Mouse (Mus musculus): Measurements from ENCODE around the gene Dek. TPM values are rescaled to one million over a fixed set of nuclear protein-coding genes. Genes with fewer than 3 reads are reported as not detected.

Gene Dek
- polyA plus RNA-seq, 1 experiment from 2014 or later, result 253 TPM

DNA sequence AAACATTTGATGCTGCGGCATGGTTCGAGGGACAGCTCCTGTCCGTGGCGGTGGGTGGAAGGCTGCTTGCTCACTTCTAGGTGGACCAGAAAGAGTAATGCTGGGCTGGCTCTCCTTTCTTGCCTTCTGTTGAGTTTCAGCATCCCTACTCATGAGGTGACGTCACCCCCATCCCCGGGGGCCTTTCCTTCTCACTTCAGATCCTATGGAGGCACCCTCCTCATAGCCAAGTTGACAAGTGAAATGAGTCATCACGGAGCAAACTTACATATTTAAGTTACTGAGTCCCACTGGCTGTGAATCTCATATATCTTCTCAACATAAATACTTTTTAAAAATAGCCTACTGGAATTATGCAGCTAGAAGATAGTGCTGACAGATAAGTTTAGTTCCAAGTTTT lies 28.8 kb upstream of the Dek start:
- 89% methylated on average over 7 of the region's 7 CpGs for WGBS
- H3K4me1 ChIP-seq, result no peaks in the 10 kb centered on the region
- no peaks in the 10 kb centered on the region for H3K9me3 ChIP-seq (replicated peaks)
- no peak for ATAC-seq (ENCODE audit: insufficient number of reproducible peaks, low FRiP score, low TSS enrichment, low read depth)
- no peak overlapping the region for H3K4me2 ChIP-seq (replicated peaks)
- no peak overlapping the region for H3K4me3 ChIP-seq (replicated peaks)
- no peaks in the 10 kb centered on the region for H3K27me3 ChIP-seq
- H3K27ac ChIP-seq (replicated peaks), result no peak overlapping the region
- no peaks in the 10 kb centered on the region for H3K36me3 ChIP-seq
- H3K9ac ChIP-seq, result no peak overlapping the region

DNA sequence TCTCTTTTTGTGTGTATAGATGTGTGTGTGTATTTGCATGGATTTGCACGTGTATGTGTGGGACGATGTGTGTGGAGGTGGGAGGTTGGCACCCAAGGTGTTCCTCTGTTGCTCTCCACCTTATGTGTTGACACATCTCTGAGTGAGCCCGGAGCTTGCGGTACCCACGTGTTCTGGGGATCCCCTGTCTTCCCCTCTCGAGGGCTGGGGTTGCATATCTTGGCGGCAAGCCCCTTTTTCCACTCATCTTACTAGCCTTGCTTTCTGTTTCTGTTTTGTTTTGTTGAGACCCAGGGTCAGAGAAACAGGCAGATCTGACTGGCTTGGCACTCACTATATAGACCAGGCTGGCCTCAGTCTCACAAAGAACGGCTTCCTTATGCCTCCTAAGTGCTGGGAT lies 27.1 kb upstream of the Dek start:
- H3K9me3 ChIP-seq (replicated peaks), result no peaks in the 10 kb centered on the region
- H3K27ac ChIP-seq (replicated peaks), result no peak overlapping the region
- no peak overlapping the region for H3K4me3 ChIP-seq (replicated peaks)
- no peaks in the 10 kb centered on the region for H3K4me1 ChIP-seq
- H3K27me3 ChIP-seq, result no peaks in the 10 kb centered on the region
- ATAC-seq (ENCODE audit: insufficient number of reproducible peaks, low FRiP score, low TSS enrichment, low read depth), result no peak
- H3K9ac ChIP-seq, result no peak overlapping the region
- no peaks in the 10 kb centered on the region for H3K36me3 ChIP-seq
- H3K4me2 ChIP-seq (replicated peaks), result no peak overlapping the region
- WGBS, result 85% methylated on average over 8 of the region's 8 CpGs

DNA sequence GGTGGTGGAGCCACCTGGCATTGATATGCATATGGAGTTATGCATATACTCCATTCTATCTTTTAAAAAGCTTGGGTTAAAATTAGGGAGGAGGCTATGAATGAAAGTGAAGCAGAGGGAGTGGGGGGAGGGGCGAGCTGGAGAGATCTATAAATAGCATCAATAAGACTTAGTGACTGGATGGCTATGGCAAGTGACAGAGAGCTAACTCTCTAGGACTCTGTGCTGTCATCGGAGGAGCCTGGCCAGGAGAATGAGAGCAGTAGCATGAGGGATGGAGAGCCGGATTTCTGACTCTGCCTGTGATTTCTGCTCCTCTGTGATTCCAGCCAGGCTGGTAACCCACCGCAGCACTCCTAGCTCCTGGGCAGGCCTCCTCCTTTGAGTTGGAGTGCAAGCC lies 23.1 kb upstream of the Dek start:
- no peaks in the 10 kb centered on the region for H3K9me3 ChIP-seq (replicated peaks)
- ATAC-seq (ENCODE audit: insufficient number of reproducible peaks, low FRiP score, low TSS enrichment, low read depth), result no peak
- no peak overlapping the region for H3K4me2 ChIP-seq (replicated peaks)
- no peaks in the 10 kb centered on the region for H3K27me3 ChIP-seq
- WGBS, result 51% methylated on average over 4 of the region's 4 CpGs
- H3K36me3 ChIP-seq, result no peaks in the 10 kb centered on the region
- no peak overlapping the region for H3K27ac ChIP-seq (replicated peaks)
- no peak overlapping the region for H3K9ac ChIP-seq
- H3K4me1 ChIP-seq, result peaks cover 10% of the 10 kb centered on the region
- H3K4me3 ChIP-seq (replicated peaks), result no peak overlapping the region

DNA sequence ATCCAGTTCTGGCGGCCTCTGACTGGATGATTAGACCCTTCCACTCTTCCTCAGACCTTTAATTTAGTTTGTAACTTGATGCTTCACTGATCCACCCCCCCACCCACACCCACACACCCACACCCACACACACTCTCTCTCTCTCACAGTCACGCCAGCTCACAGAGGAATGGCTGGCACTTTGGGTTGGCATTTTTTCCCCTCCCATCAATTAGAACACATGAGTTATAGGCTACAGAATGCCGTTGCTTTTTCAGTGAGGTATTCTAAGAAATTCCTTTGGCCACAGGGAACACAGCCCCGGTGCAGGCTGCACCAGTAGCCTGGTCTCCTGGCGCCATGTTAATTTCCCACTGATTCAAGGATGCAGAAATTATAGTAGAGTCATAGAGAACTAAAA lies 19.6 kb upstream of the Dek start:
- Histone ChIP-seq H3K9ac (no peak overlapping the region), H3K4me3 (replicated peaks) (no peak overlapping the region), H3K27me3 (peaks cover 9% of the 10 kb centered on the region; the same call in 1 of the 2 replicates), H3K27ac (replicated peaks) (no peak overlapping the region), H3K36me3 (no peaks in the 10 kb centered on the region), H3K4me1 (peaks cover 25% of the 10 kb centered on the region), H3K9me3 (replicated peaks) (no peaks in the 10 kb centered on the region), H3K4me2 (replicated peaks) (no peak overlapping the region)
- peak; percentile 67 for ATAC-seq (ENCODE audit: insufficient number of reproducible peaks, low FRiP score, low TSS enrichment, low read depth)
- 38% methylated on average over 5 of the region's 5 CpGs for WGBS

DNA sequence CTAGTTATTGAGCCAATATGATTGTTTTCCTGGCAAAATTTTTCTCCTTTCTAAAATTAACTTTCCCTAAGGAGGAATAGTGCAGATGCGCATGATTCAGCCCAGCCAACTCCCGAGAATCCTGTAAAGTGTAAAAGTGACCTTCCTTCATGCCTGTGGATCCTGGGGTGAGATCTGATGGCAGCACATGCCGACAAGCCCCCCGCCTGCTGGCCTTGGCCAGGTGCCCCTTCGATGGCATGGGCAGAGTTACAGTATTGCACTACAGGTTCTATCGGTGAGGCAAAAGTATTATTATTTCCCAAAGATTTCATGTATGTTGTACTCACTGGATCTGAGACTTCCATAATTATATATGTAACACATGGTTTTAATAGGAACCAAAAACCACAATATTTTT lies 19.0 kb upstream of the Dek start:
- H3K27me3 ChIP-seq, result peaks cover 9% of the 10 kb centered on the region; the same call in 1 of the 2 replicates
- 0 out of 2 replicates have a peak overlapping the region, but pooled peaks have one; percentile 21 for H3K4me2 ChIP-seq (replicated peaks)
- H3K36me3 ChIP-seq, result no peaks in the 10 kb centered on the region
- no peaks in the 10 kb centered on the region for H3K9me3 ChIP-seq (replicated peaks)
- no peak overlapping the region for H3K4me3 ChIP-seq (replicated peaks)
- 34% methylated on average over 6 of the region's 6 CpGs for WGBS
- peak overlapping the region; percentile 63; the same call in 1 of the 2 replicates for H3K27ac ChIP-seq (replicated peaks)
- H3K9ac ChIP-seq, result no peak overlapping the region
- ATAC-seq (ENCODE audit: insufficient number of reproducible peaks, low FRiP score, low TSS enrichment, low read depth), result no peak
- peaks cover 25% of the 10 kb centered on the region for H3K4me1 ChIP-seq

DNA sequence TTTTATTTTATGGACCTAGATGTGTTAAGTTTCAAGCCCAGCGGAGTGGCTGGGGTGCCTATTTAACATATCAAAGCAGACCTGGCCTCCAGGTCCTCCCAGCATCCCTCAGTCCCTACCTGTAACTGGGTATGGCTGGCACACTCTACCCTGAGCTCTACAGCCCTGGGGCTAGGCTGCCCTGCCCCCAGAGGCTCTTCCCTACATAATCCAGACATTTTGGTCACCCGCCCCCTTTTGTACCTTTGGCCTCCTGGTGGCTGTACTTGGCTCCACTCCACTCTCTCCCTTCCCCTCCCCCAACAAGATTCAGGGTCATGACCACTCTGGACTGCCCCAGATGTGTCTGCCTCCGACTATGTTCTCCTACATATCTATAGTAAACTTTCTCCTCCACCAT lies 18.4 kb upstream of the Dek start:
- H3K4me3 ChIP-seq (replicated peaks), result no peak overlapping the region
- H3K4me2 ChIP-seq (replicated peaks), result no peak overlapping the region
- H3K9ac ChIP-seq, result no peak overlapping the region
- 37% methylated on average over 3 of the region's 3 CpGs for WGBS
- ATAC-seq (ENCODE audit: insufficient number of reproducible peaks, low FRiP score, low TSS enrichment, low read depth), result no peak
- no peaks in the 10 kb centered on the region for H3K9me3 ChIP-seq (replicated peaks)
- H3K27ac ChIP-seq (replicated peaks), result 0 out of 2 replicates have a peak overlapping the region, but pooled peaks have one; percentile 63
- H3K27me3 ChIP-seq, result peaks cover 9% of the 10 kb centered on the region; the same call in 1 of the 2 replicates
- H3K4me1 ChIP-seq, result peaks cover 25% of the 10 kb centered on the region
- no peaks in the 10 kb centered on the region for H3K36me3 ChIP-seq

DNA sequence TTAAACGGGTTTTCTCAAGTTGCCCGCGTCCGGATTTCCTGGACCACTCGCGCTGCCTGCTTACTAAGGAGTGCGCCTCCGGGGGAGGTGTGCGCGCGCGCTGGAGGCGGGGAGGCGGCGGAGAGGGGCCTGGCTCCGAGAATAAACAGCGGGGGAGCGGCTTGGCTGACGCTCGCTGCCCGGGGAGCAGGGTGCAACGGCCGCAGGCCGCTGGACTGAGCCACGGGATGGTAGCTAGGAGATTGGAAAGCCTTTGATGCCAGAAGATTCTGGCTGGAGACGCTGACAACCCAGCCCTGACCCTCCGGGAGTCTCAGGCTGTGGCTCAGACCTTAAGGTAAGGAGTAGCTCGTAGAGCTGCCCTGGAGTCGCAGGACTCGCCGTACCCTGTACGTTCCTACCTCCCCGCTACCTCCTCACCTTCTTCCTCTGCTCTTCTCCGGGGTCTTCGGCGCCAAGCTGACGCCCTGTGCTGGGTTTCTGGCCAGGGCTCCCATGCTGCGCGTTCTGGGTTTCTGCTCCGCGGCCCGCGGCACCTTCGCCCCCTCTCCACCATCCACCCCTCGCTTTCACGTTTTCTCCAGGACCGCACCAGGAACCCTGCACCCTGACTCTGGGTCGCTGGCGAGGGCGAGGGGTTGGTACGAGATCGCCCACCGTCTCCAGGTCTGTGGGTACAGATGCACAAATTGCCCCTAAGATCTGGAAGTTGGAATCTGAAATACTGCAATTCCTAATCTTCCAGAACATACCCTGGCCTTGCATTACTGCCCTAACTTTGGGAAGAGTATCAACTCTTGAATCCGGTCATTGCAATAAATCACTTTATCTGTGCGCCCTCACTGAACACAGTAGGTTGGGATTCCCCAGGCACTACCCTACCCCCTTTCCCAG lies 16.8 kb upstream of the Dek start, which contains the start of gene Rnf144b:
Gene Rnf144b (plus strand): TSS at position 120 of the 894 bp plus-strand sequence.
- Histone ChIP-seq H3K27ac (replicated peaks) (0 out of 2 replicates have a peak within 1 kb of the TSS, but pooled peaks have one; percentile 4), H3K4me2 (replicated peaks) (peak within 1 kb of the TSS; percentile 90), H3K27me3 (peaks cover 9% of the 10 kb centered on the region; the same call in 1 of the 2 replicates), H3K9me3 (replicated peaks) (no peaks in the 10 kb centered on the region), H3K4me1 (peaks cover 25% of the 10 kb centered on the region), H3K36me3 (no peaks in the 10 kb centered on the region), H3K9ac (peak within 1 kb of the TSS; percentile 43), H3K4me3 (replicated peaks) (peak within 1 kb of the TSS; percentile 51)
- 2% methylated on average over 55 of the region's 55 CpGs for WGBS
- no peak for ATAC-seq (ENCODE audit: insufficient number of reproducible peaks, low FRiP score, low TSS enrichment, low read depth)

DNA sequence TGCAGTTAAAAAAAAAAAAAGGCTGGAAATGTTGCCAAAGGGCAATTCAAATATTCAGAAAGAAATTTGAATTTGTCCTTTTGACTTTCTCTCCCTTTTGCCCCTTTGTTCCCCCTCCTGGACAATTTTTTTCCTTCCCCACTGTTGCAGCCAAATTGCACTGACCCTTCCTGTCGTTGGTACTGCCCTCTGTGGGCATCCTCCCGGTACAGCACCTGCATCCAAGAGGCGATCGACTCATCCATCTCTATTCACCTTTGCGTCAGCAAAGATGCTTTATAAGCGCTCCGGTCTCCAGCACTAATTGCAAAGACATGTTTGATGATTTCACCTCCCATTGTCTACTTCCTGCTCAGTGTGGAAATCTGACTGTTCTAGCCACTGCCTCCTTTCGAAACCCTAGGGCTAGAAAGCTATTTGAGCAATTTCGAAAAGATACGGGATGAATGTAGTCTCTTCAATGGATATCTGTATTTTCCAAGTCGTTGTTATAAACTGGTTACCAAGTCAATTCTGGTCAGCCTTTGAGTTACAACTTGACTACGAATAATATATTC lies 15.4 kb upstream of the Dek start:
- H3K27ac ChIP-seq (replicated peaks), result no peak overlapping the region
- no peaks in the 10 kb centered on the region for H3K36me3 ChIP-seq
- no peaks in the 10 kb centered on the region for H3K9me3 ChIP-seq (replicated peaks)
- ATAC-seq (ENCODE audit: insufficient number of reproducible peaks, low FRiP score, low TSS enrichment, low read depth), result no peak
- H3K4me2 ChIP-seq (replicated peaks), result peak overlapping the region; percentile 90; the same call in 1 of the 2 replicates
- 29% methylated on average over 12 of the region's 12 CpGs for WGBS
- H3K4me3 ChIP-seq (replicated peaks), result 0 out of 2 replicates have a peak overlapping the region, but pooled peaks have one; percentile 51
- peaks cover 25% of the 10 kb centered on the region for H3K4me1 ChIP-seq
- peaks cover 9% of the 10 kb centered on the region; the same call in 1 of the 2 replicates for H3K27me3 ChIP-seq
- no peak overlapping the region for H3K9ac ChIP-seq

DNA sequence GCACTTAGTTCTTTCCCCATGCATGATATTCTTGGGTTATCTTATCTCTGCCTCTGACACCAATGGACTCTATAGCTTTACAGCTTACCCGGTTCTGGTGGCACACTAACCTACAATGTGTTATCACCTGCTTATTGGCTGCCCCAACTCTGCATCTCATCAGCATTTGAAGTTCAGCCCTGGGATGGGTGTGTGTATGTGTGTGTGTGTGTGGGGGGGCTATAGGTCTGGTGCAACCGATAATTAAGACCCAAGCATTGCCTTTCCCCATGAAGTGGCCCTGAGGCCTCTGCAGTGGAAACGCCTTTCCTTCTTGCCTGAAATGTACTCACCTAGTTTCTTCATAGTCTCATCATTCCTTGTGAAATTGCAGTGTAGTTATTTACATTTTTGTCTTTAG lies 10.0 kb upstream of the Dek start:
- Histone ChIP-seq H3K9me3 (replicated peaks) (no peaks in the 10 kb centered on the region), H3K4me1 (peaks cover 4% of the 10 kb centered on the region; the same call in 1 of the 2 replicates), H3K4me3 (replicated peaks) (no peak overlapping the region), H3K9ac (no peak overlapping the region), H3K27ac (replicated peaks) (no peak overlapping the region), H3K36me3 (no peaks in the 10 kb centered on the region), H3K4me2 (replicated peaks) (no peak overlapping the region), H3K27me3 (no peaks in the 10 kb centered on the region)
- 76% methylated on average over 3 of the region's 3 CpGs for WGBS
- ATAC-seq (ENCODE audit: insufficient number of reproducible peaks, low FRiP score, low TSS enrichment, low read depth), result no peak

DNA sequence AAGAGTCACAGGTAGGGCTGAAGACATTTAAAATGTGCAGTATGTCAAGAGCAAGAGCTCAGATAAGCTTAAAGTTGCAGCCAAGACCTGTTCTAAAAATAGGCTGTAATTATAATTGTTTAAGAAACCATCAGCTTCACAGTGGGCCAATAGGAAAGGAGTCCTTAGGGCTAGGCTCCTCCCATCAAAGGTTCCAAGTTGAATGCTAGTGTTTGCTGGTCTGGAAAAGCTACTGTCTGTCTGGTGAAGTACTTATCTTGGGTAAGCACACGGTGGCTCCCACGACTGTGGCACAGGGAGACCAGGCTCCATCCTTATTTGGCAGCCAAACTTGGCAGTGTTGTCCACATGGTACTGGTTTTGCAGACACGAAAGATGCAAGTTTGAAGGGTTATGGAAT lies 6.9 kb upstream of the Dek start:
- no peak overlapping the region for H3K4me2 ChIP-seq (replicated peaks)
- no peaks in the 10 kb centered on the region for H3K36me3 ChIP-seq
- no peak overlapping the region for H3K9ac ChIP-seq
- H3K9me3 ChIP-seq (replicated peaks), result no peaks in the 10 kb centered on the region
- no peak overlapping the region for H3K4me3 ChIP-seq (replicated peaks)
- peak; percentile 19; the same call in 1 of the 2 replicates for ATAC-seq (ENCODE audit: insufficient number of reproducible peaks, low FRiP score, low TSS enrichment, low read depth)
- peaks cover 4% of the 10 kb centered on the region; the same call in 1 of the 2 replicates for H3K4me1 ChIP-seq
- 52% methylated on average over 3 of the region's 3 CpGs for WGBS
- no peak overlapping the region for H3K27ac ChIP-seq (replicated peaks)
- H3K27me3 ChIP-seq, result no peaks in the 10 kb centered on the region

DNA sequence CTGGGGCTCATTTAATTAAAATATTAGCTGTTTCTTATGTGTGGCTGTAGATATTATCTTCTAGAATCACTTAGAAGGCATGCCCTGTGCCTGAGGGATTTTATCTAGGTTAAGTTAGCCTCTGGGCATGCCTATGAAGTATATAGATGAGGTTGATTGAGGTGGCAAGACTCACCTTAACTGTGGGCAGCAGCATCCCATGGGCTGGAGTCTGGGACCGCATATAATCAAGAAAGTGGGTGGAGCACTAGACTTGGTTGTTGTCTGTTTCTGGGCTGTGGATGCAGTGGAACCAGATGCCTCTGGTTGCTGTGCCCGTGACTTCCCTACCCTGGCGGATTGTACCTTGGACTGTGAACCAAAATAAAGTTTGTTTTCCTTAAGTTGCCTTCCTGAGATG lies 6.1 kb upstream of the Dek start:
- no peak overlapping the region for H3K9ac ChIP-seq
- 75% methylated on average over 3 of the region's 3 CpGs for WGBS
- no peak for ATAC-seq (ENCODE audit: insufficient number of reproducible peaks, low FRiP score, low TSS enrichment, low read depth)
- peaks cover 7% of the 10 kb centered on the region for H3K4me1 ChIP-seq
- H3K36me3 ChIP-seq, result no peaks in the 10 kb centered on the region
- no peaks in the 10 kb centered on the region for H3K9me3 ChIP-seq (replicated peaks)
- H3K27me3 ChIP-seq, result no peaks in the 10 kb centered on the region
- no peak overlapping the region for H3K4me2 ChIP-seq (replicated peaks)
- no peak overlapping the region for H3K27ac ChIP-seq (replicated peaks)
- no peak overlapping the region for H3K4me3 ChIP-seq (replicated peaks)
